Mouse (Mus musculus): Measurements from ENCODE around the gene Zbtb16.

- no peak for TF ChIP-seq CTCF (IDR thresholded peaks at IDR 0.05; ENCODE audit: borderline replicate concordance, control insufficient read depth, extremely low read depth, insufficient read depth, low read length, poor library complexity)
- no peak for TF ChIP-seq POLR2A (IDR thresholded peaks at IDR 0.05; ENCODE audit: control insufficient read depth, extremely low read depth, insufficient read depth, low read length, poor library complexity)
Measured at GRCm38 (mm10) chr9:48834541-48835411, 1.2 kb downstream of the Zbtb16 start.

Measured in thymus, adult 2 months (tissue).